Mouse (Mus musculus) liver, embryonic 14 days (tissue): Measurements from ENCODE around the gene Kcnmb3. TPM values are rescaled to one million over a fixed set of nuclear protein-coding genes. Genes with fewer than 3 reads are reported as not detected.

ENCODE experiments used
- polyA plus RNA-seq: library from polyadenylated mRNA; depleted of rRNA; stranded (reverse); fragments of >200 nt; gene quantifications from 2 replicates; pipeline ENCODE4 v1.2.3, GENCODE M21; 2012; rRNA removed

Gene Kcnmb3
- not detected in 2 replicates for polyA plus RNA-seq

DNA sequence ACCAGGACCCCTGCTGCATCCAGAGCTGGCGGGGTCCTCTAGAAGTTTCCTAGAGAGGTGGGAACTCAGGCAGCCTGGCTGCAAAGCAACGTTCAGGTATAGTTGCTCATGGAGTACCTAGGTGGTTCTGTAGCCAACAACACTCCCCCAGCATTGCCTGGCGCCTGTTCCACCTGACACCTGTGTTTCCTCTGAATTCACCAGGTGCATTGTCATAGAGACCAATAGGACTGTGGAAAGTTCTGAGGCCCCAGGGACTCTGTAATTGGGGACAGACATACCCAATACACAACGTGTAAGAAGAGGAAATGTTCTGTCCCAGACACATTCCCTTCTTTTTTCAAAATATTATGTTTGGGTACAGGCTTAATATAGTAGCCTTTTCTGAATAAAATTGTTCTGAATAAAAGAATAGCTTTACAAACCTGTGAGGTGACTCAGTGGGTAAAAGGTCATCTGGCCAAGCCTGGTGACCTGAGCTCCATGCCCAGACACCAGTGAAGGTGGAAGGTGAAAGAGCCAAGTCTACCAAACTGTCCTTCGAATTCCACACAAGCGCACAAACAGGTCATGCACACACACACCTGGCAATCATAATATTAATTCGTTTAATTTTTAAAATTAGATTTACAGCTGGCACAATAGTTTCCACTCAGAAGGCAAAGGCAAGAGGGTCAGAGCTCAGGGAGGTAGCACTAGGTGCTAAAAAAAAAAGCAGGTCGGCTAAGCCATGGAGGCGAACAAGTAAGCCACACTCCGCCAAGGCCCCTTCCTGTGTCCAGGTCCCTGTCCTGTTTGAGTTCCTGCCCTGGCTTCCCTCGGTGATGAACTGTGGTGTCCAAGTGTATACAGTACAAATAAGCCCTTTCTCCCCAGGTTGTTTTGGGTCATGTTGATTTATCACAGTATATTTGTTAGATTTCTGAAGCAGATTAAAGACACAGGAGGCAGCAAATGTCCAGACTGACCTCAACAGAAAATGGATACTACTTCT lies at the start of gene Kcnmb3:
Gene Kcnmb3, minus strand, starts transcription at position 135 of the 994 bp plus-strand sequence.

DNA sequence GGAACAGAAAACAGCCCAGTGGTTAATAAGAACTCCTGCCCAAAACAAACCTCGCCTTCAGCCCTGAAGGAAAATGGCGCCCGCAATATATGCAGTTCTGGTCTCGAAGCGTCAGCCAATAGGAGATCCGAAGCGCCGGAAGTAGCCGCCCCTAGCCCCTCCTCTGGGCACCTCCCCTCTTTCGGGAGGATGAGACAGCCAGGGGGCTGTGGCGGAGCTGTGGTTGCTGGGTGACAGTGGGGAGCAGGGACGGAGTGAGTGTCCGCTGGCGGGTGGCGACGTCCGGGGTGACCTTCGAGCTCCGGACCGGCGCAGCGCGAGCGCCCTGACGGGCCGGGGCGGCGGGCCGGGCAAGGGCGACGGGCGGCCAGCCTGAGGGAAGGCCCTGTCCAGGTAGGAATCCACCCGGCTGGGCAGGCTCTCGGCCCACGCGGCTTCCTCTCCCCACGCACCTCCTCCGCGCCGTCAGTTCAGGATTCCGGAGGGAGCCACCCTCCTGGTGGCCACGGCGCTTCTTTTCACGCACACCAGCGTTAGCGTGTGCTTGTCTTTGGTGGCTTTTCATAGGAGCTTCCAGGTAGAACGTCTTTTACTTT lies 37.4 kb upstream of the Kcnmb3 start, which contains the start of gene Mfn1:
Gene Mfn1, plus strand, starts transcription at position 163 of the 596 bp plus-strand sequence.

DNA sequence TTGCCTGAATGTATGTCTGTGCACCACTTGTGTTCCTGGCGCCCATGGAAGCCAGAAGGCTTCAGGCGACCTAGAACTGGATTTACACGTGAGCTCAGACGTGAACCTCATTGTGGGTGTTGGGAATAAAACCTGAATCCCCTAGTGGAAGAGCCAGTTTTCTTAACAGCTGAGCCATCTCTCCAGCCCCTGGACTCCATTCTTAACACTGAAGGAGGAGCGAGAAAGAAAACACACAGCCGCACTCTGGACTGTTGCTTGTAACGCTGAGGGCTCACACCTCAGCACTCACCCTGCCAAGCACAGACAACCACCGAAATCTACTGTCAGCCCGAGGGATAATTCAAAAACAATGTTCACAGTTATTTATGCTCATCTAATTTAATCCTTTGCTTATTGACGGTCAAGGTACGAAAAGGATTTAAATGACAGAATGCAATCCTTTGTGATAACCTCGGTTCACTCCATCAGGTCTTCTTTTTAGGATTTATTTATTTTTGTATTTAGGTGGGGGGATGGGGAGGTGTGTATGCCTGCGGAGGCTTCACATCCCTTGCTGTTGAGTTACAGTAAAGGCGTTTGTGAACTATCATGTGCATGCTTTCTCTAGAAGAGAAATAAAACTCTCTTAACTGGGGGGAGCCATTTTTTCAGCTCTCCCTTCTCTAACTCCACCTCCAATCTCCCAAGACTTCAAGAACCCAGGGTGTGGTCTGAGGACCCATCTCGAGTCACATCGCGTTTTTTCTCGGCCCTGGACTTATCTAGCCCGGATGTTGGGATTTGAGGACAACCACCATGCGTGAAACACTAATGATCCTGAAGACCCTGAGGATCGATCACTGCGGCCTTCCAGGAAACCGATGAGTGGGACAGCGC lies 17.7 kb upstream of the Kcnmb3 start, which contains the start of gene Zfp639:
Gene Zfp639, plus strand, starts transcription at position 764 of the 879 bp plus-strand sequence.

Other genes starting within 250 kb of the Kcnmb3 start
- 0.66 and 0.71 TPM in 2 replicates for gene Zmat3, start 126.2 kb downstream of the Kcnmb3 start, polyA plus RNA-seq
- 4.5 and 5.6 TPM in 2 replicates for gene Pik3ca, start 94.6 kb downstream of the Kcnmb3 start, polyA plus RNA-seq
- gene Zfp639, start 18.0 kb upstream of the Kcnmb3 start, polyA plus RNA-seq: 19.8 and 20.1 TPM in 2 replicates
- gene Mfn1, start 37.2 kb upstream of the Kcnmb3 start, polyA plus RNA-seq: 8.9 and 10.5 TPM in 2 replicates
- 3.7 and 4.2 TPM in 2 replicates for gene Gnb4, start 124.4 kb upstream of the Kcnmb3 start, polyA plus RNA-seq
- 36.1 and 36.5 TPM in 2 replicates for gene Actl6a, start 214.1 kb upstream of the Kcnmb3 start, polyA plus RNA-seq
- gene Ndufb5, start 244.8 kb upstream of the Kcnmb3 start, polyA plus RNA-seq: 92.3 and 105 TPM in 2 replicates
- 11.4 and 11.6 TPM in 2 replicates for gene Mrpl47, start 245.4 kb upstream of the Kcnmb3 start, polyA plus RNA-seq